Mouse (Mus musculus): Measurements from ENCODE around the gene 4931414P19Rik.

GRCm38 (mm10) chr14:54557330-54557729 is 48.5 kb downstream of the 4931414P19Rik start:
- TF ChIP-seq CTCF (IDR thresholded peaks at IDR 0.05; ENCODE audit: control insufficient read depth, insufficient read depth, low read length) (no peak), POLR2A (IDR thresholded peaks at IDR 0.05; ENCODE audit: borderline replicate concordance, control insufficient read depth, low read depth, low read length) (no peak)
